Mouse (Mus musculus): Measurements from ENCODE around the gene Ublcp1. TPM values are rescaled to one million over a fixed set of nuclear protein-coding genes. Genes with fewer than 3 reads are reported as not detected.

The Ublcp1 gene
- polyA plus RNA-seq, 1 experiment from 2014 or later = 68.3 TPM

DNA sequence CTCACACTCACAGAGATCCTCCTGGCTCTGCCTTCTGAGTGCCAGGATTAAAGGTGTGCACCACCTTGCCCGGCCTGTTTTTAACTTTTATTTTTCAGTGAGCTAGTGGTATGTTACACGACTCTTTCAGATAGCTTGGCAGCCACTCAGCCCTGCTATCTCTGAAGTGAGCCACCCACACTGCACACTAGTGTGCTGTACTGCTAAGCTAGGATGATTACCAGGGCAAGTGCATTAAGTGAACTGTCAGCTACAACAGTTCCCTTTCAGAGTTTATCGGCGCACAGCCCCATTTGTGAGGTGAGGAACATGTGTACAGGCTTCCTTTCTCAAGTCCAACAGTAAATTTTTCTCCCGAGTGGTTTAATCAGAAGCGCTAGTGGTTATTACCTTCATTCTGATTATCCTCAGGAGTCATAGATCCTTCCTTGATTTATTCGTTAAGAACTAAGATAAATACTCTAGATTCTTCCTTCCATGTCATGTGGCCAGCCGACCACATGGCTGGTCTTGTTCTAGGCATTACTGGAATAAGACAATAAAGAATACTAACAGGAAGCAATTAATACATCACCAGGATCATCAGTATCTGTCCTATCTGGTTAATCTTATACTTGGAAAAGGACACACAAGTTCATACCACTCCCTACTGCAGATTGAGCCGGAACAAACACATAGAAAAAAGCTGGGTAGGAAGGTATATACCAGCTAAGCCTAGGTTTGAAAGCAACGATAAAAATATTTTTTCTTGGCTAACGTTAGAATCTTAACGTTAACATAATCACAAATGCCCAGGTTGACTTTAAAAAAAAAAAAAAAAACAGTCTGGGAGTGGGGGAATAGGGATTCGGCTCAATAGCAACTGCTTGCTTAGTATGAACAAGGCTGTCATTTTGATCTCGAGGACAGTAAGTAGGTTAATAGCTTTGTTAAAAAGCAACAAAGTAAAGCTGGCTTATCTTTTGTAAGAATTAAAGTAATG lies 42.0 kb upstream of the Ublcp1 start:
- no peak for DNase-seq (ENCODE audit: low spot score)
- no peak for ATAC-seq (replicated peaks; ENCODE audit: low FRiP score)
- 84% methylated on average over 14 of the region's 14 CpGs for WGBS

GRCm38 (mm10) chr11:44510371-44510770 lies 40.1 kb upstream of the Ublcp1 start:
- H3K4me3 ChIP-seq (ENCODE audit: low read depth, low read length) = no peak overlapping the region
- no peak overlapping the region for H3K4me2 ChIP-seq (ENCODE audit: low read depth, low read length, severe bottlenecking)
- DNase-seq (ENCODE audit: low spot score) (no peak), ATAC-seq (replicated peaks; ENCODE audit: low FRiP score) (no peak)
- no peak overlapping the region for H3K9ac ChIP-seq (ENCODE audit: low read length)
- no peaks in the 10 kb centered on the region for H3K27me3 ChIP-seq (ENCODE audit: control insufficient read depth, insufficient read depth, low read length)
- no peak overlapping the region for H3K27ac ChIP-seq (ENCODE audit: low read depth, low read length)
- H3K4me1 ChIP-seq (replicated peaks; ENCODE audit: control insufficient read depth, insufficient read depth, low read length) = no peaks in the 10 kb centered on the region
- no peaks in the 10 kb centered on the region for H3K9me3 ChIP-seq (ENCODE audit: control insufficient read depth, low read length)
- no peaks in the 10 kb centered on the region for H3K36me3 ChIP-seq (ENCODE audit: control insufficient read depth, insufficient read depth, low read length)
- 87% methylated on average over 7 of the region's 7 CpGs for WGBS

More for the DNA sequence above, 42.0 kb upstream of the Ublcp1 start:
- H3K27me3 ChIP-seq (ENCODE audit: control insufficient read depth, insufficient read depth, low read length) = no peaks in the 10 kb centered on the region
- H3K36me3 ChIP-seq (ENCODE audit: control insufficient read depth, insufficient read depth, low read length) = no peaks in the 10 kb centered on the region
- H3K4me3 ChIP-seq (ENCODE audit: low read depth, low read length) = no peak overlapping the region
- no peak overlapping the region for H3K4me2 ChIP-seq (ENCODE audit: low read depth, low read length, severe bottlenecking)
- no peak overlapping the region for H3K27ac ChIP-seq (ENCODE audit: low read depth, low read length)
- H3K9ac ChIP-seq (ENCODE audit: low read length) = no peak overlapping the region
- no peaks in the 10 kb centered on the region for H3K9me3 ChIP-seq (ENCODE audit: control insufficient read depth, low read length)
- H3K4me1 ChIP-seq (replicated peaks; ENCODE audit: control insufficient read depth, insufficient read depth, low read length) = no peaks in the 10 kb centered on the region

DNA sequence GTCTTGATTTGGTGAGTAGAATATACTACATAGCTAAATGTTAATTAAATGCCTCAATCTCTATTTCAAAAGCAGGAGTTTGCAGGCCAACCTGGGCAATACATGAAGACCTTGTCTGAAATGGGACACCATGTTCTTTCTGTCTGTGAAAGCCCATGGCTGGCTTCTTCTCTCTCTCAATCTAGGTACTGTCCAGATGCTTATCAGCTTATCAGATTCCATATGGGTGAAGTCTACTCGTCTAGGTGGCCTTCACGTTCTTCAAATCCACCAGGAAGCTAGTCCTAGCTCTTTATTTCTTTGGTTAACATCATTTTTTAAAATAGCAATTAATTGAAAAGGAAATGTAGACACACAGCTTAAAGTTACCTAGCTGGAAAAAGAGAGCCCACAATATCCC lies 39.6 kb upstream of the Ublcp1 start:
- no peaks in the 10 kb centered on the region for H3K4me1 ChIP-seq (replicated peaks; ENCODE audit: control insufficient read depth, insufficient read depth, low read length)
- DNase-seq (ENCODE audit: low spot score) (no peak), ATAC-seq (replicated peaks; ENCODE audit: low FRiP score) (no peak)
- 87% methylated on average over 2 of the region's 2 CpGs for WGBS
- H3K4me3 ChIP-seq (ENCODE audit: low read depth, low read length) = no peak overlapping the region
- no peak overlapping the region for H3K27ac ChIP-seq (ENCODE audit: low read depth, low read length)
- no peak overlapping the region for H3K9ac ChIP-seq (ENCODE audit: low read length)
- no peaks in the 10 kb centered on the region for H3K27me3 ChIP-seq (ENCODE audit: control insufficient read depth, insufficient read depth, low read length)
- no peaks in the 10 kb centered on the region for H3K36me3 ChIP-seq (ENCODE audit: control insufficient read depth, insufficient read depth, low read length)
- H3K9me3 ChIP-seq (ENCODE audit: control insufficient read depth, low read length) = no peaks in the 10 kb centered on the region
- no peak overlapping the region for H3K4me2 ChIP-seq (ENCODE audit: low read depth, low read length, severe bottlenecking)

DNA sequence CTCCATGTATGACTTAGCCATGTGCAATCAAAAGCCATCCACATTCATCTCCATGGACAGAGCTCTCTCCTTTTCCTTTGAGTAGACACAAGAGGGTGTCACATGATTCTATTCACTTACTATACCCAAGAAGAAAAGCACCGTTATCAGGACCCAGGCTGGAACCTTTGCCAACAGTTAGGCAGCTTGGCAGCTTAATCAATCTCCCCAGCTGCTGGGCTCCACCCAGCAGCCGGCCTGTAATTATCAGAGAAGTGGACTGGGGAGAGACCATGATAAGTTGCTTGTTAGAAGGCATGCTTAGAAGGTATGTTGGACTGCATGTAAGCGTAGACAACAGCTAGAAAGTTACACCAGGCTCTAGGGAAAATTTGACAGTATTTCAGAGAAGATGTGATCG lies 38.6 kb upstream of the Ublcp1 start:
- Histone ChIP-seq H3K4me1 (replicated peaks; ENCODE audit: control insufficient read depth, insufficient read depth, low read length) (no peaks in the 10 kb centered on the region), H3K4me2 (ENCODE audit: low read depth, low read length, severe bottlenecking) (no peak overlapping the region), H3K27me3 (ENCODE audit: control insufficient read depth, insufficient read depth, low read length) (no peaks in the 10 kb centered on the region), H3K9me3 (ENCODE audit: control insufficient read depth, low read length) (no peaks in the 10 kb centered on the region), H3K27ac (ENCODE audit: low read depth, low read length) (no peak overlapping the region), H3K9ac (ENCODE audit: low read length) (no peak overlapping the region), H3K36me3 (ENCODE audit: control insufficient read depth, insufficient read depth, low read length) (no peaks in the 10 kb centered on the region), H3K4me3 (ENCODE audit: low read depth, low read length) (no peak overlapping the region)
- ATAC-seq (replicated peaks; ENCODE audit: low FRiP score) = no peak
- 82% methylated on average over 4 of the region's 4 CpGs for whole genome bisulfite sequencing
- DNase-seq (ENCODE audit: low spot score) = no peak

DNA sequence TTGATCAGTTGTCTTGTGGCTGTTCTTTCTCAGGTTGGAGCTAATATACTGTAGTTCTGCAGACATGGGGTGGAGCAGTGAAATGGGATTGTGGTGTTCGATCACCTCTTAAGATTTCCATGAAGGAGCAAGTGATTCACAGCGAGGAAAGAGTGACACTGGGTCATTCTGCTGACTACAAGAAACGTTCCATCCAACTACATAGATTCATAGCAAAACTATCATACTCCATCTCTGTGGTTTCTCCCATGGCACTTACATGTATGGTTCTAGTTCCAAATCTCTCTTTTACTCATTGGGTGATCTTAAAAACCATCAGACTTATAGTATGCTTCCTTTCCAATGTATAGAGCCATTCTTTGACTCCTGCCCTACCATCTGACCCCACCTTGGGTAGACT lies 34.5 kb upstream of the Ublcp1 start:
- 84% methylated on average over 3 of the region's 3 CpGs for WGBS
- H3K27me3 ChIP-seq (ENCODE audit: control insufficient read depth, insufficient read depth, low read length) = no peaks in the 10 kb centered on the region
- no peaks in the 10 kb centered on the region for H3K36me3 ChIP-seq (ENCODE audit: control insufficient read depth, insufficient read depth, low read length)
- H3K4me3 ChIP-seq (ENCODE audit: low read depth, low read length) = no peak overlapping the region
- H3K9ac ChIP-seq (ENCODE audit: low read length) = no peak overlapping the region
- no peaks in the 10 kb centered on the region for H3K9me3 ChIP-seq (ENCODE audit: control insufficient read depth, low read length)
- no peak overlapping the region for H3K4me2 ChIP-seq (ENCODE audit: low read depth, low read length, severe bottlenecking)
- no peak overlapping the region for H3K27ac ChIP-seq (ENCODE audit: low read depth, low read length)
- no peak for DNase-seq (ENCODE audit: low spot score)
- no peaks in the 10 kb centered on the region for H3K4me1 ChIP-seq (replicated peaks; ENCODE audit: control insufficient read depth, insufficient read depth, low read length)
- no peak for ATAC-seq (replicated peaks; ENCODE audit: low FRiP score)

GRCm38 (mm10) chr11:44504146-44504545 lies 33.8 kb upstream of the Ublcp1 start:
- Histone ChIP-seq H3K4me3 (ENCODE audit: low read depth, low read length) (no peak overlapping the region), H3K4me2 (ENCODE audit: low read depth, low read length, severe bottlenecking) (no peak overlapping the region), H3K9ac (ENCODE audit: low read length) (no peak overlapping the region), H3K27me3 (ENCODE audit: control insufficient read depth, insufficient read depth, low read length) (no peaks in the 10 kb centered on the region), H3K4me1 (replicated peaks; ENCODE audit: control insufficient read depth, insufficient read depth, low read length) (no peaks in the 10 kb centered on the region), H3K36me3 (ENCODE audit: control insufficient read depth, insufficient read depth, low read length) (no peaks in the 10 kb centered on the region), H3K9me3 (ENCODE audit: control insufficient read depth, low read length) (no peaks in the 10 kb centered on the region), H3K27ac (ENCODE audit: low read depth, low read length) (no peak overlapping the region)
- WGBS = 91% methylated on average over 7 of the region's 7 CpGs
- DNase-seq (ENCODE audit: low spot score) (no peak), ATAC-seq (replicated peaks; ENCODE audit: low FRiP score) (no peak)

DNA sequence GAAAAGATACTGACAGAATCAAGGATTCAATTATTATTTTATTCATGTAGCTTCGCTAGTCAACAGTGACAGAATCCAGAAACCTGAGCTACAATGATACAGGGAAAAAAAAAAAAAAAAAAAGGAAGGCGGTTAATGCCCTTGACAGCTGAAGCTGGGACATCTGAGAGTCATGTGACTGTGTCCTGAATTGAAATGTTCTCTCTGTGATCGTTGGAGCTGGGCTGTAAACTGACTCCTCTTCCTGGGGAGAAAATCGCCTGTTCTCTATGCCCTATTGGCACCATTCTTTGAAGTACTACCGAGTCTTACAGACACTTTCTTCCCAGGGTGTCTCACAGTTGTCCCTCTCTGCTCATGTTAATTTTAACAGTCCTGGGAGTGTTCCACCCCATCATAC lies 32.6 kb upstream of the Ublcp1 start:
- Histone ChIP-seq H3K36me3 (ENCODE audit: control insufficient read depth, insufficient read depth, low read length) (no peaks in the 10 kb centered on the region), H3K4me2 (ENCODE audit: low read depth, low read length, severe bottlenecking) (no peak overlapping the region), H3K9ac (ENCODE audit: low read length) (no peak overlapping the region), H3K9me3 (ENCODE audit: control insufficient read depth, low read length) (no peaks in the 10 kb centered on the region), H3K27ac (ENCODE audit: low read depth, low read length) (no peak overlapping the region), H3K4me3 (ENCODE audit: low read depth, low read length) (no peak overlapping the region), H3K27me3 (ENCODE audit: control insufficient read depth, insufficient read depth, low read length) (no peaks in the 10 kb centered on the region), H3K4me1 (replicated peaks; ENCODE audit: control insufficient read depth, insufficient read depth, low read length) (no peaks in the 10 kb centered on the region)
- DNase-seq (ENCODE audit: low spot score) = no peak
- ATAC-seq (replicated peaks; ENCODE audit: low FRiP score) = no peak
- 59% methylated on average over 5 of the region's 5 CpGs for WGBS

DNA sequence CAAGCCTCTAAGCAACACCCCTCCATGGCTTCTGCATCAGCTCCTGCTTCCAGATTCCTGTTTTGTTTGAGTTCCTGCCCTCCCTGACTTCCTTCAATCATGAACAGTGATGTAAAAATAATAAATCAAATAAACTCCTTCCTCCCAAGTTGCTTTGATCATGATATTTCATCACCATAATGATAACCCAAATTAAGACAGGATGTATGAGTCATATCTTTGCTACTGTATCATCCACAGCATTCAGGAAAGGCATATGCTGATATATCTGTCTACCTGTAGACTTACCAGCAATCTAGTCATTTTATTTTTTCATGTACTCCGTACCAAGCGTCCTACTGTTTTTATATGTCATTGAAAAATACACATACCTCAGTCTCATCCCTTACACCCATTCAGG lies 31.2 kb upstream of the Ublcp1 start:
- Histone ChIP-seq H3K36me3 (ENCODE audit: control insufficient read depth, insufficient read depth, low read length) (no peaks in the 10 kb centered on the region), H3K9me3 (ENCODE audit: control insufficient read depth, low read length) (no peaks in the 10 kb centered on the region), H3K27ac (ENCODE audit: low read depth, low read length) (no peak overlapping the region), H3K4me2 (ENCODE audit: low read depth, low read length, severe bottlenecking) (no peak overlapping the region), H3K9ac (ENCODE audit: low read length) (no peak overlapping the region), H3K4me3 (ENCODE audit: low read depth, low read length) (no peak overlapping the region), H3K27me3 (ENCODE audit: control insufficient read depth, insufficient read depth, low read length) (no peaks in the 10 kb centered on the region), H3K4me1 (replicated peaks; ENCODE audit: control insufficient read depth, insufficient read depth, low read length) (no peaks in the 10 kb centered on the region)
- no peak for DNase-seq (ENCODE audit: low spot score)
- WGBS = 94% methylated on average over 2 of the region's 2 CpGs
- ATAC-seq (replicated peaks; ENCODE audit: low FRiP score) = no peak

DNA sequence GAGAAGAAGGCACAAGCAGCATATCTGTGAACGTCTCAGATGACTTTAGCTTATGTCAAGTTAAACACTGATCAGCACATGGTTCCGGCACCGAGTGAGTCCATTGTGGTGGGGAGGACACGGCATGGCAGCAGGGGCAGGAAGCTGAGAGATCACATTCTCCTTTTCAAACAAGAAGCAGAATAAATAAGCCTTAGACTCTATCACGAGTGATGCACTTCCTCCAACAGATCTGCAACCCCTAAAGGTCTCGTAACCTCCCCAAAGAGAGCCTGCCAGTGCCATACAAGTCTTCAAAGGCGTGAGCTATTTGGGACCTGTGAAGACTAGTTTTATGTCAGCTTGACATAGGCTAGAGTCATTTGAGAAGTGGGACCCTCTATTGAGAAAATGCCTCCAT lies 30.7 kb upstream of the Ublcp1 start:
- no peaks in the 10 kb centered on the region for H3K36me3 ChIP-seq (ENCODE audit: control insufficient read depth, insufficient read depth, low read length)
- ATAC-seq (replicated peaks; ENCODE audit: low FRiP score) = no peak

More for the DNA sequence above, 30.7 kb upstream of the Ublcp1 start:
- Histone ChIP-seq H3K9me3 (ENCODE audit: control insufficient read depth, low read length) (no peaks in the 10 kb centered on the region), H3K27me3 (ENCODE audit: control insufficient read depth, insufficient read depth, low read length) (no peaks in the 10 kb centered on the region), H3K27ac (ENCODE audit: low read depth, low read length) (no peak overlapping the region), H3K4me2 (ENCODE audit: low read depth, low read length, severe bottlenecking) (no peak overlapping the region), H3K4me3 (ENCODE audit: low read depth, low read length) (no peak overlapping the region), H3K9ac (ENCODE audit: low read length) (no peak overlapping the region), H3K4me1 (replicated peaks; ENCODE audit: control insufficient read depth, insufficient read depth, low read length) (no peaks in the 10 kb centered on the region)
- no peak for DNase-seq (ENCODE audit: low spot score)
- WGBS = 82% methylated on average over 7 of the region's 7 CpGs
